Mouse (Mus musculus) ovary, adult 18-20 months (tissue): ENCODE results near the gene Gcdh.
A peak's percentile ranks its signal among the peaks of the same experiment; 100 is the strongest.
"Not testable (repeated sequence)": the region's sequence is repeated elsewhere in the genome, so short reads cannot be mapped to it uniquely, and the experiment has no call there.

Experiments used
- DNase-seq: peaks from one replicate; pipeline ENCODE4 v3.0.0; 2022; ENCODE audit warnings: low spot score, mixed read lengths

Gene Gcdh

GRCm38 (mm10) chr8:84910551-84910950, 16.8 kb upstream of the Gcdh start:
- DNase-seq: no peak

- DNase-seq: no peak
Observed at GRCm38 (mm10) chr8:84909949-84910348, 16.2 kb upstream of the Gcdh start.

GRCm38 (mm10) chr8:84909162-84909767, 15.5 kb upstream of the Gcdh start:
- no peak for DNase-seq

GRCm38 (mm10) chr8:84908421-84909161, 14.9 kb upstream of the Gcdh start, which contains the start of gene Dnase2a:
Dnase2a (plus strand) TSS chr8:84908560.
- peak; percentile 95 for DNase-seq

GRCm38 (mm10) chr8:84907979-84908378, 14.3 kb upstream of the Gcdh start:
- DNase-seq: not testable (repeated sequence)

- no peak for DNase-seq
Observed at GRCm38 (mm10) chr8:84907493-84907892, 13.8 kb upstream of the Gcdh start.

GRCm38 (mm10) chr8:84907037-84907436, 13.3 kb upstream of the Gcdh start:
- no peak for DNase-seq

- no peak for DNase-seq
Observed at GRCm38 (mm10) chr8:84904351-84904750, 10.6 kb upstream of the Gcdh start.

- peak; percentile 85 for DNase-seq
Observed at GRCm38 (mm10) chr8:84902920-84903661, 9.4 kb upstream of the Gcdh start.

GRCm38 (mm10) chr8:84902367-84902919, 8.7 kb upstream of the Gcdh start:
- DNase-seq: no peak

GRCm38 (mm10) chr8:84901752-84902151, 8.0 kb upstream of the Gcdh start, which contains the start of gene Klf1:
Klf1 (plus strand) TSS chr8:84901928.
- DNase-seq: no peak

GRCm38 (mm10) chr8:84901071-84901470, 7.3 kb upstream of the Gcdh start:
- DNase-seq: no peak

GRCm38 (mm10) chr8:84895963-84896362, 2.2 kb upstream of the Gcdh start:
- DNase-seq: no peak

- DNase-seq: no peak
Observed at GRCm38 (mm10) chr8:84892993-84893708, 570 bp downstream of the Gcdh start.

- DNase-seq: no peak
Observed at GRCm38 (mm10) chr8:84889141-84889540, 4.6 kb downstream of the Gcdh start.

- no peak for DNase-seq
Observed at GRCm38 (mm10) chr8:84888280-84888679, 5.4 kb downstream of the Gcdh start.

- no peak for DNase-seq
Observed at GRCm38 (mm10) chr8:84884728-84885127, 9.0 kb downstream of the Gcdh start.

GRCm38 (mm10) chr8:84878915-84879314, 14.8 kb downstream of the Gcdh start:
- no peak for DNase-seq

GRCm38 (mm10) chr8:84877297-84878035, 16.3 kb downstream of the Gcdh start:
- DNase-seq: no peak

- DNase-seq: no peak
Observed at GRCm38 (mm10) chr8:84874339-84874738, 19.4 kb downstream of the Gcdh start.

- DNase-seq: no peak
Observed at GRCm38 (mm10) chr8:84873016-84873415, 20.7 kb downstream of the Gcdh start.
